Mouse (Mus musculus) ES-Bruce4 (cell line): ENCODE data around the gene Dlgap1. TPM values are rescaled to one million over a fixed set of nuclear protein-coding genes. Genes with fewer than 3 reads are reported as not detected.

ENCODE experiments used
- H3K27ac ChIP-seq: 2 replicates; pipeline ENCODE4 v1.5.1; 2012; ENCODE audit warnings: low read length, inconsistent platforms; ENCODE audit not compliant: insufficient read depth
- H3K27me3 ChIP-seq: 2 replicates; pipeline ENCODE4 v1.6.1; 2012; ENCODE audit warnings: mild to moderate bottlenecking, low read length, inconsistent platforms; ENCODE audit not compliant: control insufficient read depth, poor library complexity, insufficient read depth, severe bottlenecking
- H3K36me3 ChIP-seq: 2 replicates; pipeline ENCODE4 v1.6.1; 2012; ENCODE audit warnings: inconsistent platforms, mild to moderate bottlenecking, low read length, moderate library complexity; ENCODE audit not compliant: control insufficient read depth, poor library complexity, insufficient read depth, severe bottlenecking
- H3K4me1 ChIP-seq: one replicate; pipeline ENCODE4 v1.8.1; 2011; ENCODE audit warnings: low read length; ENCODE audit not compliant: control insufficient read depth, insufficient read depth
- H3K4me3 ChIP-seq: 2 replicates; pipeline ENCODE4 v1.5.1; 2011; ENCODE audit warnings: low read depth, mild to moderate bottlenecking, low read length
- H3K9ac ChIP-seq: 2 replicates; pipeline ENCODE4 v1.6.1; 2012; ENCODE audit warnings: low read depth, mild to moderate bottlenecking, inconsistent platforms; ENCODE audit not compliant: poor library complexity, severe bottlenecking
- H3K9me3 ChIP-seq: replicated peaks from 2 replicates; pipeline ENCODE4 v1.6.1; 2012; ENCODE audit warnings: mild to moderate bottlenecking, low read length, inconsistent platforms; ENCODE audit not compliant: control insufficient read depth, poor library complexity, insufficient read depth, severe bottlenecking
- CTCF ChIP-seq: IDR thresholded peaks from one replicate; pipeline ENCODE4 v1.8.1; 2011; ENCODE audit warnings: low read depth, low read length
- EP300 ChIP-seq: IDR thresholded peaks from 2 replicates; pipeline ENCODE4 v1.6.1; 2011; ENCODE audit warnings: low read depth, low read length; ENCODE audit not compliant: insufficient read depth
- POLR2A ChIP-seq: IDR thresholded peaks from one replicate; pipeline ENCODE4 v1.8.1; 2011; ENCODE audit warnings: low read length; ENCODE audit not compliant: insufficient read depth
- polyA plus RNA-seq: library from polyadenylated mRNA; stranded (reverse); fragments of >200 nt; gene quantifications from 2 replicates; pipeline ENCODE4 v1.2.4, GENCODE M21; 2011; ENCODE audit warnings: low read depth; ENCODE audit not compliant: missing spikeins, insufficient read depth, insufficient read length

Dlgap1 gene
- polyA plus RNA-seq, 1 experiment: 1.2 TPM

GRCm38 (mm10) chr17:70191228-70191627, 222.4 kb downstream of the Dlgap1 start:
- H3K4me3 ChIP-seq: no peak overlapping the region
- no peaks in the 10 kb centered on the region for H3K27me3 ChIP-seq
- H3K9me3 ChIP-seq: no peaks in the 10 kb centered on the region
- TF ChIP-seq CTCF (no peak), POLR2A (no peak), EP300 (no peak)
- H3K36me3 ChIP-seq: no peaks in the 10 kb centered on the region
- H3K27ac ChIP-seq: no peak overlapping the region
- H3K9ac ChIP-seq: no peak overlapping the region
- no peaks in the 10 kb centered on the region for H3K4me1 ChIP-seq

GRCm38 (mm10) chr17:70222891-70223290, 254.0 kb downstream of the Dlgap1 start:
- no peaks in the 10 kb centered on the region for H3K36me3 ChIP-seq
- no peaks in the 10 kb centered on the region for H3K9me3 ChIP-seq
- no peak overlapping the region for H3K4me3 ChIP-seq
- no peaks in the 10 kb centered on the region for H3K27me3 ChIP-seq
- TF ChIP-seq POLR2A (no peak), CTCF (no peak), EP300 (no peak)
- no peaks in the 10 kb centered on the region for H3K4me1 ChIP-seq
- no peak overlapping the region for H3K27ac ChIP-seq
- no peak overlapping the region for H3K9ac ChIP-seq

GRCm38 (mm10) chr17:70247342-70247741, 278.5 kb downstream of the Dlgap1 start:
- Histone ChIP-seq H3K27ac (no peak overlapping the region), H3K4me3 (no peak overlapping the region), H3K27me3 (no peaks in the 10 kb centered on the region), H3K9ac (no peak overlapping the region), H3K36me3 (no peaks in the 10 kb centered on the region), H3K4me1 (no peaks in the 10 kb centered on the region), H3K9me3 (no peaks in the 10 kb centered on the region)
- TF ChIP-seq POLR2A: no peak
- TF ChIP-seq CTCF: no peak
- TF ChIP-seq EP300: no peak

GRCm38 (mm10) chr17:70248250-70248649, 279.4 kb downstream of the Dlgap1 start:
- no peaks in the 10 kb centered on the region for H3K27me3 ChIP-seq
- H3K4me1 ChIP-seq: no peaks in the 10 kb centered on the region
- no peak overlapping the region for H3K27ac ChIP-seq
- H3K4me3 ChIP-seq: no peak overlapping the region
- H3K9ac ChIP-seq: no peak overlapping the region
- TF ChIP-seq EP300 (no peak), CTCF (no peak), POLR2A (no peak)
- no peaks in the 10 kb centered on the region for H3K36me3 ChIP-seq
- no peaks in the 10 kb centered on the region for H3K9me3 ChIP-seq

GRCm38 (mm10) chr17:70252476-70252875, 283.6 kb downstream of the Dlgap1 start:
- Histone ChIP-seq H3K9me3 (no peaks in the 10 kb centered on the region), H3K27me3 (no peaks in the 10 kb centered on the region), H3K4me3 (no peak overlapping the region), H3K9ac (no peak overlapping the region), H3K27ac (no peak overlapping the region), H3K4me1 (no peaks in the 10 kb centered on the region), H3K36me3 (no peaks in the 10 kb centered on the region)
- TF ChIP-seq POLR2A (no peak), CTCF (no peak), EP300 (no peak)

GRCm38 (mm10) chr17:70256371-70256770, 287.5 kb downstream of the Dlgap1 start:
- H3K9ac ChIP-seq: no peak overlapping the region
- no peaks in the 10 kb centered on the region for H3K9me3 ChIP-seq
- no peaks in the 10 kb centered on the region for H3K27me3 ChIP-seq
- H3K36me3 ChIP-seq: no peaks in the 10 kb centered on the region
- no peak overlapping the region for H3K27ac ChIP-seq
- TF ChIP-seq POLR2A (no peak), CTCF (no peak), EP300 (no peak)
- H3K4me1 ChIP-seq: no peaks in the 10 kb centered on the region
- no peak overlapping the region for H3K4me3 ChIP-seq
